ENCODE assay signal across 11 mouse cellular contexts in the genomic region with DNA sequence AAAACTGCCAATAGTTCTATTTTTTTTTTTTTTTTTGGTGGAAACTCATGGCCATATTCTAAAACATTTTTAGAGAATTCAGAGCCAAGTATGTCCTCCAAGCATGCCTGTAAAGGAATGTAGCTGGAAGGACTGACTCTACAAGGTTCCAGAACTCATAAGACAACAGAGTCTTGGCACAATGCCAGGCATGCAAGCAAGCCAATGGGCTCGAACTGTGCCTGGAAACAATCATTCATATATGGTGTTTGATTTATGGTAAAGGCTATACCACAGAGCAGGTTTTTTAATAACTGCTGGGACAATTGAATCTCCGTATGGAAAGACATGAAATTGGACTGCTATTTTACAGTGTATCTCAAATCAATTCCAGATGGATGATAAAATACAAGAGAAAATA. TPM values are rescaled to one million over a fixed set of nuclear protein-coding genes. Genes with fewer than 3 reads are reported as not detected.
A peak's percentile ranks its signal among the peaks of the same experiment; 100 is the strongest.
DNase-seq lines count a peak whose midpoint lies in the region; ATAC-seq and TF ChIP-seq lines count a peak whose summit lies in the region.
"Had no signal": no experiment of that assay in that cellular context is flagged by ENCODE, and none has a peak within 500 bp of the region (broad histone marks: within the 10 kb centered on the region; RNA-seq: fewer than 3 reads in every experiment).

No protein-coding gene starts in this region.

- no peak overlapping the region for H3K4me3 ChIP-seq in limb, embryonic 11.5 days (ENCODE audit: low read depth, low read length)
- no peak overlapping the region for H3K4me3 ChIP-seq in limb, embryonic 10.5 days
- no peak overlapping the region for H3K4me3 ChIP-seq in midbrain, postnatal 0 days (ENCODE audit: low read depth, low read length)
- H3K4me3 ChIP-seq: liver, embryonic 15.5 days; myocyte had no signal

- no peaks in the 10 kb centered on the region for H3K27me3 ChIP-seq in limb, embryonic 11.5 days (ENCODE audit: control insufficient read depth, insufficient read depth, low read length)
- no peaks in the 10 kb centered on the region for H3K27me3 ChIP-seq in limb, embryonic 10.5 days (ENCODE audit: low read depth, poor library complexity, severe bottlenecking)
- no peaks in the 10 kb centered on the region for H3K27me3 ChIP-seq in midbrain, postnatal 0 days (ENCODE audit: insufficient read depth, low read length)
- H3K27me3 ChIP-seq: CH12.LX; liver, embryonic 15.5 days had no signal

- H3K9me3 ChIP-seq in limb, embryonic 11.5 days (ENCODE audit: control insufficient read depth, low read length): no peaks in the 10 kb centered on the region
- H3K9me3 ChIP-seq in limb, embryonic 10.5 days (replicated peaks): no peaks in the 10 kb centered on the region
- H3K9me3 ChIP-seq in midbrain, postnatal 0 days (ENCODE audit: low read length): no peaks in the 10 kb centered on the region
- H3K9me3 ChIP-seq: liver, embryonic 15.5 days had no signal

- no peak overlapping the region for H3K9ac ChIP-seq in limb, embryonic 11.5 days (ENCODE audit: low read length)
- no peak overlapping the region for H3K9ac ChIP-seq in midbrain, postnatal 0 days (replicated peaks; ENCODE audit: low read length, poor library complexity, severe bottlenecking)
- H3K9ac ChIP-seq: liver, embryonic 15.5 days had no signal

- WGBS in limb, embryonic 11.5 days: 51% methylated on average over 2 of the region's 2 CpGs
- WGBS in limb, embryonic 10.5 days: 65% methylated on average over 2 of the region's 2 CpGs
- WGBS in midbrain, postnatal 0 days: 66% methylated on average over 2 of the region's 2 CpGs

- peak; percentile 76; the same call in 1 of the 2 replicates for ATAC-seq in limb, embryonic 11.5 days (ENCODE audit: insufficient number of reproducible peaks, low FRiP score, low TSS enrichment, low read depth)
- ATAC-seq in midbrain, postnatal 0 days (ENCODE audit: low FRiP score): no peak

- DNase-seq in embryo, embryonic 11.5 days (ENCODE audit: low read depth, low spot score): peak; percentile 29
- no peak for DNase-seq in embryo, embryonic 10 days (ENCODE audit: low spot score)
- peak; percentile 39 for DNase-seq in limb, embryonic 11.5 days (ENCODE audit: low spot score)
- no peak for DNase-seq in limb, embryonic 10.5 days (ENCODE audit: low spot score)
- DNase-seq in cerebellum, postnatal 25 days: peak; percentile 21 to 56
- DNase-seq in lung, postnatal 25 days (ENCODE audit: low spot score): peak; percentile 14
- no peak for DNase-seq in midbrain, postnatal 0 days (ENCODE audit: low spot score)
- no peak for DNase-seq in left cerebral cortex, postnatal 25 days (ENCODE audit: low spot score in 2 of 2)

- no peaks in the 10 kb centered on the region for H3K4me1 ChIP-seq in limb, embryonic 11.5 days (ENCODE audit: control insufficient read depth, insufficient read depth, low read length)
- no peaks in the 10 kb centered on the region for H3K4me1 ChIP-seq in limb, embryonic 10.5 days
- no peaks in the 10 kb centered on the region for H3K4me1 ChIP-seq in midbrain, postnatal 0 days (ENCODE audit: insufficient read depth, low read length)
- H3K4me1 ChIP-seq: liver, embryonic 15.5 days had no signal

- intact Hi-C loops in left cerebral cortex, postnatal 25 days (cut with DNase I): no loop called here

- no peak overlapping the region for H3K4me2 ChIP-seq in limb, embryonic 11.5 days (ENCODE audit: low read depth, severe bottlenecking)
- H3K4me2 ChIP-seq in midbrain, postnatal 0 days (ENCODE audit: low read depth, low read length, poor library complexity, severe bottlenecking): no peak overlapping the region
- H3K4me2 ChIP-seq: liver, embryonic 15.5 days had no signal

- no peak overlapping the region for H3K27ac ChIP-seq in limb, embryonic 11.5 days (replicated peaks; ENCODE audit: low read depth, low read length)
- no peak overlapping the region for H3K27ac ChIP-seq in limb, embryonic 10.5 days
- H3K27ac ChIP-seq in midbrain, postnatal 0 days (ENCODE audit: low read depth, low read length): no peak overlapping the region
- H3K27ac ChIP-seq: liver, embryonic 15.5 days had no signal

- no peaks in the 10 kb centered on the region for H3K36me3 ChIP-seq in limb, embryonic 11.5 days (ENCODE audit: control insufficient read depth, insufficient read depth, low read length)
- no peaks in the 10 kb centered on the region for H3K36me3 ChIP-seq in limb, embryonic 10.5 days
- no peaks in the 10 kb centered on the region for H3K36me3 ChIP-seq in midbrain, postnatal 0 days (ENCODE audit: insufficient read depth, low read length)
- H3K36me3 ChIP-seq: liver, embryonic 15.5 days had no signal

- no peak for TF ChIP-seq CTCF in midbrain, postnatal 0 days (IDR thresholded peaks at IDR 0.05)

RNA-seq across cellular contexts. Expression of gene Gpr82, which starts 43.9 kb away (rescaled TPM):
- polyA plus RNA-seq in limb, embryonic 11.5 days (2014; fragmentation: Nextera tagmentation; extraction: Ambion mirVana): 0.41 and 0.60 TPM in 2 replicates
- 0.38 and 0.54 TPM in 2 replicates for polyA plus RNA-seq in limb, embryonic 10.5 days (2016; fragmentation: Nextera tagmentation; extraction: Ambion mirVana)
- total RNA-seq in midbrain, postnatal 0 days (2014; rRNA removed): not detected in 2 replicates
- 0.15 and 0.20 TPM in 2 replicates for polyA plus RNA-seq in midbrain, postnatal 0 days (2015; fragmentation: Nextera tagmentation; extraction: Ambion mirVana)
- not detected for total RNA-seq in left cerebral cortex, postnatal 25 days (2021)

Comparison
In these comparisons a context has a peak if more than half of its experiments do, and no peak if none do; other contexts are left out.
1. DNase-seq: peak in embryo, embryonic 11.5 days (single experiment), limb, embryonic 11.5 days (single experiment), cerebellum, postnatal 25 days (2 of 2) and lung, postnatal 25 days (single experiment); none in embryo, embryonic 10 days (single experiment), limb, embryonic 10.5 days (single experiment), midbrain, postnatal 0 days (single experiment) and left cerebral cortex, postnatal 25 days (0 of 2).